Mouse (Mus musculus) G1E (cell line): ENCODE measurements at regions not wholly inside any gene's neighbourhood (a gene's known extent, or its start where the extent isn't known, plus 50 kb on each side); places are given as distances from the start of the nearest gene placed in this dataset.

Source experiments
- ATAC-seq: 2 replicates; pipeline ENCODE4 v1.8.0; 2016; ENCODE audit warnings: mild to moderate bottlenecking; ENCODE audit not compliant: insufficient number of reproducible peaks, poor library complexity, low FRiP score, severe bottlenecking; ENCODE audit errors: extremely low read depth
- DNase-seq: peaks from one replicate; pipeline ENCODE4 v3.0.0; 2012; ENCODE audit warnings: low spot score
- H3K27me3 ChIP-seq: 2 replicates; pipeline ENCODE4 v1.6.1; 2012; ENCODE audit warnings: mild to moderate bottlenecking, low read length, inconsistent platforms; ENCODE audit not compliant: insufficient read depth
- H3K36me3 ChIP-seq: replicated peaks from 2 replicates; pipeline ENCODE3; 2012; ENCODE audit warnings: mild to moderate bottlenecking, inconsistent platforms
- H3K4me1 ChIP-seq: 2 replicates; pipeline ENCODE4 v1.6.1; 2012; ENCODE audit warnings: low read depth, low read length, inconsistent platforms, mixed read lengths; ENCODE audit not compliant: insufficient read depth
- H3K4me3 ChIP-seq: 2 replicates; pipeline ENCODE4 v1.5.1; 2012; ENCODE audit warnings: low read depth, mild to moderate bottlenecking, inconsistent platforms, low read length, moderate library complexity, mixed read lengths
- H3K9me3 ChIP-seq: replicated peaks from 2 replicates; pipeline ENCODE4 v1.6.1; 2012; ENCODE audit warnings: inconsistent platforms
- CTCF ChIP-seq: IDR thresholded peaks from 2 replicates; pipeline ENCODE4 v1.5.1; 2012; ENCODE audit warnings: low read depth, low read length, inconsistent platforms, mixed read lengths
- GATA1 ChIP-seq: IDR thresholded peaks from 2 replicates; pipeline ENCODE4 v1.6.1; 2012; ENCODE audit warnings: borderline replicate concordance, low read length, inconsistent platforms, mixed read lengths
- GATA2 ChIP-seq: IDR thresholded peaks from 2 replicates; pipeline ENCODE4 v1.6.1; 2012; ENCODE audit warnings: low read depth, low read length, inconsistent platforms, borderline replicate concordance
- POLR2AphosphoS5 ChIP-seq: IDR thresholded peaks from 2 replicates; pipeline ENCODE4 v1.6.1; 2012; ENCODE audit warnings: low read depth, low read length, inconsistent platforms; ENCODE audit not compliant: insufficient replicate concordance
- TAL1 ChIP-seq: conservative IDR thresholded peaks from 2 replicates; pipeline ENCODE4 v1.6.1; 2012; ENCODE audit warnings: low read depth, low read length, inconsistent platforms, mixed read lengths

DNA sequence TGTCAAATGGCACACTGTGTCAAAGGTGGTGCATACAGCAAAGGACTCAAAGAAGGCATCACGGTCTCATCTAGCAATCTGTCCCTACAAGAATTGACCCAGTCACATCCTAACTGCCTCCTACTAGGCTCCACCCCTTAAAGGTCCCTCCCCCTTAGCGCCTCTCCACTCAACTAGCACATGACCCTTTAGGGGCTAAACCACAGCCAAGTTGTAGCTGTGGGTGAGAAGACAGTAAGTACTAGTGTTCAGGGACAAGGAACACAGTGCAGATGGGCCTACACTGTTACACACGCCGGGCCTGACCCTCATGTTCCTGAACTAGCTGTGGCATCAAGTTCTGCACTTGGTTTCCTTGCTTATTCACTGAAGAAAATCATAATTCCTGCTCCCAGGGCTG lies 192.4 kb downstream of the Bcl2l11 start:
- Histone ChIP-seq H3K9me3 (no peaks in the 10 kb centered on the region), H3K4me3 (no peak overlapping the region)
- no peak for ATAC-seq

DNA sequence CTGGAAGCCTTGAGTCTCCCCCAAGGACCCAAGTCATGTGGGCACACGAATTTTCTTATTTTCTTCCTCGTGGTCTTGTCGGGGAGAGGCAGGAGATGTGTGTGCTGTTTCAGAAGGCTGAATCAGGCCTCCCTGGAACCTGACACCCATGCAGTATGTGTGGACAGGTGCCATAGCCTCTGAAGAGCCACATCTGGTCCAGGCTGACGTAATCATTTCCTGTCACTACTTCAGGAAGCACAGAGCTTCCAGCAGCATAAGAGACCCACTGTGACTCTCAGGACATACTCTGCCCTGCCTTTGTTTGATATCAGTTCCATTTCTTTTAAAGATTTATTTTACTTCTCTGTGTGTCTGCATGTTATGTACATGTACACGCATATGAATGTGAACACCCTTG lies 193.1 kb downstream of the Bcl2l11 start:
- TF ChIP-seq TAL1 (no peak), GATA2 (no peak), POLR2AphosphoS5 (no peak), GATA1 (no peak)
- DNase-seq (no peak), ATAC-seq (no peak)
- Histone ChIP-seq H3K4me1 (0 out of 2 replicates have a peak, but pooled peaks cover 4% of the 10 kb centered on the region), H3K36me3 (no peaks in the 10 kb centered on the region), H3K4me3 (no peak overlapping the region), H3K27me3 (peaks cover 2% of the 10 kb centered on the region), H3K9me3 (no peaks in the 10 kb centered on the region)

More for the DNA sequence above, 192.4 kb downstream of the Bcl2l11 start:
- no peak for TF ChIP-seq POLR2AphosphoS5
- no peak for TF ChIP-seq GATA2
- TF ChIP-seq GATA1 = no peak
- TF ChIP-seq CTCF = no peak
- TF ChIP-seq TAL1 = no peak
- no peaks in the 10 kb centered on the region for H3K36me3 ChIP-seq
- peaks cover 4% of the 10 kb centered on the region for H3K27me3 ChIP-seq
- no peak for DNase-seq
- 0 out of 2 replicates have a peak, but pooled peaks cover 4% of the 10 kb centered on the region for H3K4me1 ChIP-seq

DNA sequence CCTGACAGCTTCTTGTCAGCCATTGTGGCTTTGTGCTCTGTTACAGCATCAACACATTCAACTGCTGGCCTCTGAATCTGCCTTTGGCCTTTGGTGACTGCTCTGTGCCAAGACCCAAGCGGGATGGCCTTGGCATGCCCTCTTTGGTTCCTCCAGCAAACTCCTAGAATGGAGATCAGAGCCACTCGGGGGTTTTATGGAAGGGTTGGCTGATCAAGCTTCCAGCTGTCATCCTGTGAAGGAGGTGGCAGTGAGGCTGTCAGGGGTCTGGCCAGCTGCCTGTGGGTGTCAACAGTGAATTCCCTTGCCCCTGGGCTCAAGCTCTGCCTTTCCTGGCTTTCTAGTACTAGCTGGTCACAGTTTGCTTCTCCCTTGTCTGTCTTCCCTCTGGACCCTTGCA lies 195.6 kb downstream of the Bcl2l11 start:
- no peak for TF ChIP-seq GATA2
- TF ChIP-seq CTCF = no peak
- TF ChIP-seq POLR2AphosphoS5 = no peak
- TF ChIP-seq GATA1 = no peak
- TF ChIP-seq TAL1 = no peak
- peaks cover 6% of the 10 kb centered on the region for H3K27me3 ChIP-seq
- DNase-seq (no peak), ATAC-seq (no peak)
- H3K9me3 ChIP-seq = no peaks in the 10 kb centered on the region
- no peaks in the 10 kb centered on the region for H3K36me3 ChIP-seq
- H3K4me1 ChIP-seq = 0 out of 2 replicates have a peak, but pooled peaks cover 4% of the 10 kb centered on the region
- no peak overlapping the region for H3K4me3 ChIP-seq

DNA sequence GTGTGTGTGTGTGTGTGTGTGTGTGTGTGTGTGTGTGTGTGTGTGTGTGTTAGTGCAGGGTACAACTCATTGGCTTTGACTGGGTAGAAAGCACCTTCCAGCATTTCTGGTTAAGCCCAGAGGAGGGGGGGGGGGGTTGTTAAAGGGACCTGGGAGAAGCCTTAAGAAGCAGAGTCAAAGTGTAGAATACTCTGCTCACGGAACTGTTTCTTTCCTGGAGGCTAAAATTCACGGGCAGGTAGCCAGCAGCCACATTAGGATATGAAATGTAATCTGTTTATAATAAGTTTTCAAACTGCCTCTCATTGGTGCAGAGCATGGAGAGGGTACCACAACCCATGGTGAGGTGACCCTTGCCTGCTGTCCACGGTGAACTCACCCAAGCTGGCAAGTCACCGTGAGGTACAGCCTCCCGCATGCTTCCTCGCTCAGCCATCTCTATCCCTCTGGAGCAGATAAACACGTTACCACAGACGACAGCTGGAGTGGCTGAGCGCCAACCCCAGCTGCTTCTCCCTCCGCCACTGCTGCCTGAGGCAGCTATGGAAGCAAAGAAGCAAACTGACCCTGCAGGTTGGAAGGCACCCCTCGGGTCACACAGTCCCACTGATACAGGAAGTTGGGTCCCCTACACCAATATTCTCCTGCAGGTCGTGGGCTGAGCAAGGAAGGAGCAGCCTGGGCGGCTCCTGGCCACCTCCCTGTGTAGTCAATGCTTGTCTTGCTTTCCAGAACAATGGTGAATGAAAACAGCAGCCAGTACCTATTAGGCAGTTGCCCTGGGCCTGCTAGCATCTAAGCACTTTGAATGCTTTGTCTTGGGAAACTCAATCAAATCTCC lies 198.6 kb downstream of the Bcl2l11 start:
- H3K4me3 ChIP-seq = no peak overlapping the region

GRCm38 (mm10) chr2:128325097-128325421 lies 199.2 kb downstream of the Bcl2l11 start:
- Histone ChIP-seq H3K27me3 (peaks cover 6% of the 10 kb centered on the region), H3K4me1 (no peaks in the 10 kb centered on the region), H3K9me3 (no peaks in the 10 kb centered on the region), H3K4me3 (no peak overlapping the region), H3K36me3 (no peaks in the 10 kb centered on the region)
- ATAC-seq (no peak), DNase-seq (no peak)
- TF ChIP-seq CTCF = no peak
- no peak for TF ChIP-seq POLR2AphosphoS5
- no peak for TF ChIP-seq GATA2
- no peak for TF ChIP-seq GATA1
- TF ChIP-seq TAL1 = no peak

More for the DNA sequence above, 198.6 kb downstream of the Bcl2l11 start:
- Histone ChIP-seq H3K9me3 (no peaks in the 10 kb centered on the region), H3K36me3 (no peaks in the 10 kb centered on the region), H3K27me3 (peaks cover 6% of the 10 kb centered on the region), H3K4me1 (no peaks in the 10 kb centered on the region)
- DNase-seq (no peak), ATAC-seq (no peak)
- TF ChIP-seq CTCF (no peak), GATA2 (no peak), TAL1 (no peak), POLR2AphosphoS5 (no peak), GATA1 (no peak)

DNA sequence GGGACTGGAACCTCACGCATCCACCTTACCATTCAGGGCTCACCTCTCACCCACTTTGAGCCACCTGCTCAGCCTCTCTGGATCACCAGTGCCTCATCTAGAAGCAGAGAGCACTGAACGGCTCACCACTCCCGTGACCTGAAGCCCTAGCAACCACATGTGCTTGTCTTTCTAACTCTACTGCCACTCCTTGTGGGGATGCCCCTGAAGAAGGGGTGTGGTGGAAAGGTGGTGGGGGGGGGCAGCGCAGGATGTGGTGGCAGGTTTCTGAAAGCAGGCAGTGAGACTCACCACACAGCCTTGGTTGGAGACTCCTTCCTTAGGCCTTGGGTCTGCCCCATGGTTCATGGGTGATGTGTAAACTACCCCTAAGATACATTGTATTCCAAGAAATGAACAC lies 199.6 kb downstream of the Bcl2l11 start:
- H3K4me1 ChIP-seq = no peaks in the 10 kb centered on the region
- TF ChIP-seq GATA2 (no peak), TAL1 (no peak), GATA1 (no peak), POLR2AphosphoS5 (no peak), CTCF (no peak)
- peaks cover 6% of the 10 kb centered on the region for H3K27me3 ChIP-seq
- no peak overlapping the region for H3K4me3 ChIP-seq
- H3K9me3 ChIP-seq = no peaks in the 10 kb centered on the region
- H3K36me3 ChIP-seq = no peaks in the 10 kb centered on the region
- no peak for DNase-seq
- ATAC-seq = no peak
